Mouse (Mus musculus): ENCODE data around the gene Metap1d.

DNA sequence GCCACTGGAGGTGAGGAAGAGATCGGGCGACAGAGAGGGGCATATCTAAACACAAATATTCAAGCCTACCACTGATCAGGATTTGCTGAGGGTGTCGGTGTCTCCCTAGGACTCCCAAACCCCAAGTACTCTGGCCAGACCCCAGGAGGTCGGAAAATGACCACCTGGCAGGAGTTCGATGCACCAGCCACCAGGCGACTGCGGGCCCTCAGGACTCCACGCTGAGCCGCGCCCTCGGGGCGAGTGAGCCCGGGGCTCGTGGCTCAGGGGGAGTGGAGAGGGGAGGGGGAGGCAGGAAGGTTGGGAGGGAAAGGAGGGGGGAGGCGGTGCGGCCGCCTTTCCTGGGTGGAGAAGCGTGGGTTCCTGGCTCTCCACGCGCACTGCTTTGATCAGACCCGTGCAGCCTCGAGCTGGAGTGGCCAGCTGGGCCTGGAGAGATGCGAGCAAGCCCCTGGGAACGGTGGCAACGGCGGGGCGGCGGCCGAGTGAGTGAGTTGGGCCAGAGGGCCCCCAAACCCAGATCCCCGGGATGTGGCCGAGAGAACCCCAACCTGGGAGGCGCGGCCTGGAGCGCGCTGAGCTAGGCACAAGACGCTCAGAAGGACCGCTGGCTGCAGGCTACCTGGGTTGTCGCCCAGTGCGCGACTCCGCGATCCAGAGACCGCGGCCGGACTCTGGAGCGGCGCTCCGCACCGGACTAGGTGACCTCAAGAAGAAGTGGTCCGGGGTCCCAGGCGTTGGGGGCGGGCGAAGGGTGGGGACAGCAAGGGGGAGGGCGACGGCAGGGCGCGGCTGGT, 75.8 kb downstream of the Metap1d start:
- no peak for TF ChIP-seq POLR2A (IDR thresholded peaks at IDR 0.05; ENCODE audit: borderline replicate concordance, insufficient read depth, low read length)
- no peak for TF ChIP-seq CTCF (IDR thresholded peaks at IDR 0.05; ENCODE audit: borderline replicate concordance, insufficient read depth, low read depth, low read length)

Measured in cerebellum, adult 2 months (tissue).